Mouse (Mus musculus) G1E-ER4 (cell line): ENCODE data around the gene Stk4. TPM values are rescaled to one million over a fixed set of nuclear protein-coding genes. Genes with fewer than 3 reads are reported as not detected.

Experiments used
- GATA1 ChIP-seq: IDR thresholded peaks from one replicate; pipeline ENCODE4 v1.8.0; 2012; ENCODE audit warnings: low read length, inconsistent platforms
- polyA plus RNA-seq: library from polyadenylated mRNA; stranded (reverse); fragments of >175 nt; gene quantifications from 2 replicates; pipeline ENCODE4 v1.2.3, GENCODE M21; 2012

Stk4 gene
- polyA plus RNA-seq, result 38.3 and 60.7 TPM in 2 replicates

- TF ChIP-seq GATA1, result no peak
Observed at GRCm38 (mm10) chr2:164070142-164070764, at the start of gene Stk4. TSS of gene Stk4 (plus strand) at chr2:164070322.

- no peak for TF ChIP-seq GATA1
Observed at GRCm38 (mm10) chr2:164022104-164022503, 48.0 kb upstream of the Stk4 start.

GRCm38 (mm10) chr2:164025150-164025549 lies 45.0 kb upstream of the Stk4 start, which contains the start of gene Pabpc1l:
TSS of gene Pabpc1l (plus strand) at chr2:164025450.
- TF ChIP-seq GATA1, result no peak

- TF ChIP-seq GATA1, result no peak
Observed at GRCm38 (mm10) chr2:164031147-164031546, 39.0 kb upstream of the Stk4 start.

- TF ChIP-seq GATA1, result no peak
Observed at GRCm38 (mm10) chr2:164032973-164033372, 37.1 kb upstream of the Stk4 start.

- no peak for TF ChIP-seq GATA1
Observed at GRCm38 (mm10) chr2:164036520-164037019, 33.6 kb upstream of the Stk4 start.

- no peak for TF ChIP-seq GATA1
Observed at GRCm38 (mm10) chr2:164038407-164039028, 31.6 kb upstream of the Stk4 start.

GRCm38 (mm10) chr2:164040949-164041348 lies 29.2 kb upstream of the Stk4 start:
- TF ChIP-seq GATA1, result no peak

- TF ChIP-seq GATA1, result no peak
Observed at GRCm38 (mm10) chr2:164041523-164041922, 28.6 kb upstream of the Stk4 start.

GRCm38 (mm10) chr2:164047197-164047690 lies 22.9 kb upstream of the Stk4 start:
- TF ChIP-seq GATA1, result no peak

- TF ChIP-seq GATA1, result no peak
Observed at GRCm38 (mm10) chr2:164053767-164054166, 16.4 kb upstream of the Stk4 start.

GRCm38 (mm10) chr2:164054671-164055070 lies 15.5 kb upstream of the Stk4 start:
- TF ChIP-seq GATA1, result no peak

GRCm38 (mm10) chr2:164059634-164060235 lies 10.4 kb upstream of the Stk4 start:
- TF ChIP-seq GATA1, result no peak

GRCm38 (mm10) chr2:164070765-164071436 lies 779 bp downstream of the Stk4 start, which contains the start of gene Tomm34:
TSS of gene Tomm34 (minus strand) at chr2:164071169.
- TF ChIP-seq GATA1, result no peak

- no peak for TF ChIP-seq GATA1
Observed at GRCm38 (mm10) chr2:164072109-164072508, 2.0 kb downstream of the Stk4 start.

GRCm38 (mm10) chr2:164073120-164073519 lies 3.0 kb downstream of the Stk4 start:
- no peak for TF ChIP-seq GATA1
